Mouse (Mus musculus): ENCODE results near the gene Pth. TPM values are rescaled to one million over a fixed set of nuclear protein-coding genes. Genes with fewer than 3 reads are reported as not detected.

Gene Pth
- polyA plus RNA-seq, 1 experiment from 2014 or later, result not detected

- no peaks in the 10 kb centered on the region for H3K9me3 ChIP-seq
- H3K4me1 ChIP-seq, result no peaks in the 10 kb centered on the region
- no peaks in the 10 kb centered on the region for H3K27me3 ChIP-seq (replicated peaks)
- H3K4me3 ChIP-seq, result no peak overlapping the region
- H3K9ac ChIP-seq, result no peak overlapping the region
- H3K4me2 ChIP-seq (replicated peaks), result no peak overlapping the region
- ATAC-seq (ENCODE audit: low FRiP score, low read depth), result peak; percentile 53; the same call in 1 of the 2 replicates
- H3K27ac ChIP-seq, result no peak overlapping the region
- H3K36me3 ChIP-seq, result no peaks in the 10 kb centered on the region
- 29% methylated on average over 7 of the region's 7 CpGs for WGBS
Measured at GRCm38 (mm10) chr7:113377875-113378658, 10.3 kb downstream of the Pth start.

- no peak overlapping the region for H3K4me3 ChIP-seq
- no peaks in the 10 kb centered on the region for H3K36me3 ChIP-seq
- 81% methylated on average over 1 of the region's 1 CpGs for WGBS
- no peaks in the 10 kb centered on the region for H3K9me3 ChIP-seq
- H3K27ac ChIP-seq, result no peak overlapping the region
- H3K4me1 ChIP-seq, result peaks cover 8% of the 10 kb centered on the region; the same call in 1 of the 2 replicates
- no peak for ATAC-seq (ENCODE audit: low FRiP score, low read depth)
- no peaks in the 10 kb centered on the region for H3K27me3 ChIP-seq (replicated peaks)
- no peak overlapping the region for H3K9ac ChIP-seq
- H3K4me2 ChIP-seq (replicated peaks), result no peak overlapping the region
Measured at GRCm38 (mm10) chr7:113372682-113373081, 15.7 kb downstream of the Pth start.

GRCm38 (mm10) chr7:113369620-113370340 lies 18.6 kb downstream of the Pth start:
- H3K9ac ChIP-seq, result peak overlapping the region; percentile 73
- H3K36me3 ChIP-seq, result no peaks in the 10 kb centered on the region
- peak; percentile 75 for ATAC-seq (ENCODE audit: low FRiP score, low read depth)
- H3K9me3 ChIP-seq, result no peaks in the 10 kb centered on the region
- peak overlapping the region; percentile 83 for H3K4me2 ChIP-seq (replicated peaks)
- H3K4me3 ChIP-seq, result peak overlapping the region; percentile 90
- H3K27me3 ChIP-seq (replicated peaks), result no peaks in the 10 kb centered on the region
- H3K27ac ChIP-seq, result peak overlapping the region; percentile 64
- WGBS, result under 1% methylated on average over 44 of the region's 44 CpGs
- H3K4me1 ChIP-seq, result peaks cover 8% of the 10 kb centered on the region; the same call in 1 of the 2 replicates

- Histone ChIP-seq H3K36me3 (no peaks in the 10 kb centered on the region), H3K4me2 (replicated peaks) (peak within 1 kb of the TSS; percentile 83), H3K27ac (peak within 1 kb of the TSS; percentile 74), H3K9ac (peak within 1 kb of the TSS; percentile 88), H3K4me3 (peak within 1 kb of the TSS; percentile 90), H3K4me1 (peaks cover 8% of the 10 kb centered on the region; the same call in 1 of the 2 replicates), H3K27me3 (replicated peaks) (no peaks in the 10 kb centered on the region), H3K9me3 (no peaks in the 10 kb centered on the region)
- ATAC-seq (ENCODE audit: low FRiP score, low read depth), result peak; percentile 99
- under 1% methylated on average over 64 of the region's 64 CpGs for WGBS
Measured at GRCm38 (mm10) chr7:113368746-113369619, 19.4 kb downstream of the Pth start, which contains the start of gene Btbd10. Btbd10 (minus strand) TSS chr7:113369392.

- WGBS, result 82% methylated on average over 4 of the region's 4 CpGs
- Histone ChIP-seq H3K4me2 (replicated peaks) (no peak overlapping the region), H3K9ac (no peak overlapping the region), H3K36me3 (no peaks in the 10 kb centered on the region), H3K27ac (no peak overlapping the region), H3K4me3 (no peak overlapping the region), H3K4me1 (peaks cover 8% of the 10 kb centered on the region; the same call in 1 of the 2 replicates), H3K9me3 (no peaks in the 10 kb centered on the region), H3K27me3 (replicated peaks) (no peaks in the 10 kb centered on the region)
- ATAC-seq (ENCODE audit: low FRiP score, low read depth), result no peak
Measured at GRCm38 (mm10) chr7:113367440-113367839, 20.9 kb downstream of the Pth start.

- Histone ChIP-seq H3K9me3 (no peaks in the 10 kb centered on the region), H3K27ac (no peak overlapping the region), H3K4me2 (replicated peaks) (no peak overlapping the region), H3K4me3 (no peak overlapping the region), H3K36me3 (no peaks in the 10 kb centered on the region), H3K27me3 (replicated peaks) (no peaks in the 10 kb centered on the region), H3K4me1 (no peaks in the 10 kb centered on the region), H3K9ac (no peak overlapping the region)
- WGBS, result 91% methylated on average over 1 of the region's 1 CpGs
- no peak for ATAC-seq (ENCODE audit: low FRiP score, low read depth)
Measured at GRCm38 (mm10) chr7:113349089-113349488, 39.3 kb downstream of the Pth start.

- ATAC-seq (ENCODE audit: low FRiP score, low read depth), result no peak
Measured at GRCm38 (mm10) chr7:113347694-113348093, 40.7 kb downstream of the Pth start.

GRCm38 (mm10) chr7:113347271-113347670 lies 41.1 kb downstream of the Pth start:
- no peak overlapping the region for H3K4me2 ChIP-seq (replicated peaks)
- H3K27me3 ChIP-seq (replicated peaks), result no peaks in the 10 kb centered on the region
- H3K27ac ChIP-seq, result no peak overlapping the region
- no peak overlapping the region for H3K9ac ChIP-seq
- ATAC-seq (ENCODE audit: low FRiP score, low read depth), result no peak
- no peaks in the 10 kb centered on the region for H3K4me1 ChIP-seq
- H3K9me3 ChIP-seq, result no peaks in the 10 kb centered on the region
- WGBS, result 47% methylated on average over 4 of the region's 4 CpGs
- H3K36me3 ChIP-seq, result no peaks in the 10 kb centered on the region
- no peak overlapping the region for H3K4me3 ChIP-seq

More at GRCm38 (mm10) chr7:113347694-113348093, 40.7 kb downstream of the Pth start:
- Histone ChIP-seq H3K36me3 (no peaks in the 10 kb centered on the region), H3K4me3 (no peak overlapping the region), H3K4me1 (no peaks in the 10 kb centered on the region), H3K4me2 (replicated peaks) (no peak overlapping the region), H3K27ac (no peak overlapping the region), H3K9me3 (no peaks in the 10 kb centered on the region), H3K9ac (no peak overlapping the region), H3K27me3 (replicated peaks) (no peaks in the 10 kb centered on the region)
- WGBS, result 97% methylated on average over 2 of the region's 2 CpGs

Other genes starting within 250 kb of the Pth start
- gene Arntl, start 181.1 kb downstream of the Pth start, polyA plus RNA-seq (2016; fragmentation: Nextera tagmentation; extraction: Ambion mirVana), result 7.5 and 7.6 TPM in 2 replicates
- gene Btbd10, start 19.2 kb downstream of the Pth start, polyA plus RNA-seq (2016; fragmentation: Nextera tagmentation; extraction: Ambion mirVana), result 42.3 and 47.3 TPM in 2 replicates
- 79.2 and 81.8 TPM in 2 replicates for gene Far1, start 125.3 kb upstream of the Pth start, polyA plus RNA-seq (2016; fragmentation: Nextera tagmentation; extraction: Ambion mirVana)

Measured in neural tube, embryonic 12.5 days (tissue).